Mouse (Mus musculus): ENCODE measurements around the gene Rdx.
"Not testable (repeated sequence)": the region's sequence is repeated elsewhere in the genome, so short reads cannot be mapped to it uniquely, and the experiment has no call there.

Gene Rdx

GRCm38 (mm10) chr9:52055313-52055712 lies 8.3 kb downstream of the Rdx start:
- no peak for DNase-seq

GRCm38 (mm10) chr9:52059788-52060187 lies 12.8 kb downstream of the Rdx start:
- no peak for DNase-seq

GRCm38 (mm10) chr9:52070052-52070451 lies 23.1 kb downstream of the Rdx start:
- DNase-seq, result no peak

GRCm38 (mm10) chr9:52071352-52071751 lies 24.4 kb downstream of the Rdx start:
- DNase-seq, result not testable (repeated sequence)

- no peak for DNase-seq
These were observed 25.2 kb downstream of the Rdx start for GRCm38 (mm10) chr9:52072202-52072601.

- no peak for DNase-seq
These were observed 29.1 kb downstream of the Rdx start for GRCm38 (mm10) chr9:52076089-52076488.

GRCm38 (mm10) chr9:52077692-52078091 lies 30.7 kb downstream of the Rdx start:
- no peak for DNase-seq

- no peak for DNase-seq
These were observed 35.0 kb downstream of the Rdx start for GRCm38 (mm10) chr9:52081979-52082378.

- DNase-seq, result no peak
These were observed 35.4 kb downstream of the Rdx start for GRCm38 (mm10) chr9:52082414-52082813.

- peak; percentile 90 for DNase-seq
These were observed 44.8 kb downstream of the Rdx start for GRCm38 (mm10) chr9:52091752-52092151.

- no peak for DNase-seq
These were observed 45.3 kb downstream of the Rdx start for GRCm38 (mm10) chr9:52092311-52092710.

GRCm38 (mm10) chr9:52093108-52093507 lies 46.1 kb downstream of the Rdx start:
- DNase-seq, result no peak

- DNase-seq, result peak; percentile 63
These were observed 47.0 kb downstream of the Rdx start for GRCm38 (mm10) chr9:52094016-52094415.

- peak; percentile 88 for DNase-seq
These were observed 47.6 kb downstream of the Rdx start for GRCm38 (mm10) chr9:52094471-52094980.

- peak; percentile 91 for DNase-seq
These were observed 48.7 kb downstream of the Rdx start for GRCm38 (mm10) chr9:52095666-52096065.

GRCm38 (mm10) chr9:52097386-52097785 lies 50.4 kb downstream of the Rdx start:
- DNase-seq, result peak; percentile 87

GRCm38 (mm10) chr9:52098600-52098999 lies 51.6 kb downstream of the Rdx start:
- peak; percentile 97 for DNase-seq

GRCm38 (mm10) chr9:52100426-52100825 lies 53.5 kb downstream of the Rdx start:
- peak; percentile 87 for DNase-seq

GRCm38 (mm10) chr9:52102060-52102844 lies 55.3 kb downstream of the Rdx start:
- peak; percentile 90 for DNase-seq

GRCm38 (mm10) chr9:52103448-52104224 lies 56.7 kb downstream of the Rdx start:
- peak; percentile 79 for DNase-seq

- peak; percentile 82 for DNase-seq
These were observed 57.2 kb downstream of the Rdx start for GRCm38 (mm10) chr9:52104225-52104615.

- DNase-seq, result peak; percentile 74
These were observed 58.5 kb downstream of the Rdx start for GRCm38 (mm10) chr9:52105423-52105822.

- peak; percentile 82 for DNase-seq
These were observed 60.2 kb downstream of the Rdx start for GRCm38 (mm10) chr9:52107161-52107560.

- no peak for DNase-seq
These were observed 63.8 kb downstream of the Rdx start for GRCm38 (mm10) chr9:52110738-52111137.

All from heart, adult 11 months (tissue).